Mouse (Mus musculus): Measurements from ENCODE around the gene Rabgap1l. TPM values are rescaled to one million over a fixed set of nuclear protein-coding genes. Genes with fewer than 3 reads are reported as not detected.

Gene Rabgap1l
- total RNA-seq, 2 experiments from 2014 or later = 241 to 255 TPM

GRCm38 (mm10) chr1:160713887-160714286 is 79.1 kb downstream of the Rabgap1l start:
- TF ChIP-seq CTCF (conservative IDR thresholded peaks at IDR 0.05) = no peak
- Histone ChIP-seq H3K27ac (no peak overlapping the region), H3K4me3 (no peak overlapping the region)
- DNase-seq (ENCODE audit: low spot score in 2 of 2) = no peak

GRCm38 (mm10) chr1:160713383-160713782 is 79.6 kb downstream of the Rabgap1l start:
- no peak overlapping the region for H3K4me3 ChIP-seq
- DNase-seq (ENCODE audit: low spot score in 2 of 2) = no peak
- no peak for TF ChIP-seq CTCF (conservative IDR thresholded peaks at IDR 0.05)

GRCm38 (mm10) chr1:160710539-160710938 is 82.5 kb downstream of the Rabgap1l start:
- DNase-seq (ENCODE audit: low spot score in 2 of 2) = no peak
- H3K27ac ChIP-seq = no peak overlapping the region
- no peak overlapping the region for H3K4me3 ChIP-seq
- TF ChIP-seq CTCF (conservative IDR thresholded peaks at IDR 0.05) = no peak

More at GRCm38 (mm10) chr1:160713383-160713782, 79.6 kb downstream of the Rabgap1l start:
- H3K27ac ChIP-seq = no peak overlapping the region

GRCm38 (mm10) chr1:160704596-160704995 is 88.4 kb downstream of the Rabgap1l start:
- DNase-seq (ENCODE audit: low spot score in 2 of 2) = no peak
- TF ChIP-seq CTCF (conservative IDR thresholded peaks at IDR 0.05) = no peak
- H3K27ac ChIP-seq = no peak overlapping the region
- no peak overlapping the region for H3K4me3 ChIP-seq

GRCm38 (mm10) chr1:160703813-160704212 is 89.2 kb downstream of the Rabgap1l start:
- H3K4me3 ChIP-seq = no peak overlapping the region
- no peak overlapping the region for H3K27ac ChIP-seq
- no peak for DNase-seq (ENCODE audit: low spot score in 2 of 2)
- no peak for TF ChIP-seq CTCF (conservative IDR thresholded peaks at IDR 0.05)

GRCm38 (mm10) chr1:160693094-160693447 is 99.9 kb downstream of the Rabgap1l start:
- no peak overlapping the region for H3K4me3 ChIP-seq
- H3K27ac ChIP-seq = no peak overlapping the region
- TF ChIP-seq CTCF (conservative IDR thresholded peaks at IDR 0.05) = no peak
- DNase-seq (ENCODE audit: low spot score in 2 of 2) = peak; percentile 85 to 86

GRCm38 (mm10) chr1:160692224-160693093 is 100.6 kb downstream of the Rabgap1l start:
- Histone ChIP-seq H3K4me3 (no peak overlapping the region), H3K27ac (no peak overlapping the region)
- no peak for TF ChIP-seq CTCF (conservative IDR thresholded peaks at IDR 0.05)
- DNase-seq (ENCODE audit: low spot score in 2 of 2) = no peak

GRCm38 (mm10) chr1:160691196-160691590 is 101.8 kb downstream of the Rabgap1l start:
- no peak overlapping the region for H3K27ac ChIP-seq
- no peak for TF ChIP-seq CTCF (conservative IDR thresholded peaks at IDR 0.05)
- H3K4me3 ChIP-seq = no peak overlapping the region
- DNase-seq (ENCODE audit: low spot score in 2 of 2) = no peak

GRCm38 (mm10) chr1:160690516-160691195 is 102.4 kb downstream of the Rabgap1l start:
- Histone ChIP-seq H3K27ac (no peak overlapping the region), H3K4me3 (no peak overlapping the region)
- no peak for DNase-seq (ENCODE audit: low spot score in 2 of 2)
- TF ChIP-seq CTCF (conservative IDR thresholded peaks at IDR 0.05) = no peak

- TF ChIP-seq CTCF (conservative IDR thresholded peaks at IDR 0.05) = no peak
- Histone ChIP-seq H3K27ac (no peak overlapping the region), H3K4me3 (no peak overlapping the region)
- DNase-seq (ENCODE audit: low spot score in 2 of 2) = no peak
Measured at GRCm38 (mm10) chr1:160689511-160689910, 103.5 kb downstream of the Rabgap1l start.

- no peak for TF ChIP-seq CTCF (conservative IDR thresholded peaks at IDR 0.05)
- H3K27ac ChIP-seq = no peak overlapping the region
- H3K4me3 ChIP-seq = no peak overlapping the region
- no peak for DNase-seq (ENCODE audit: low spot score in 2 of 2)
Measured at GRCm38 (mm10) chr1:160684251-160684650, 108.8 kb downstream of the Rabgap1l start.

GRCm38 (mm10) chr1:160681398-160682050 is 111.5 kb downstream of the Rabgap1l start:
- Histone ChIP-seq H3K27ac (no peak overlapping the region), H3K4me3 (no peak overlapping the region)
- no peak for DNase-seq (ENCODE audit: low spot score in 2 of 2)
- TF ChIP-seq CTCF (conservative IDR thresholded peaks at IDR 0.05) = no peak

GRCm38 (mm10) chr1:160674763-160675162 is 118.2 kb downstream of the Rabgap1l start:
- Histone ChIP-seq H3K27ac (no peak overlapping the region), H3K4me3 (no peak overlapping the region)
- TF ChIP-seq CTCF (conservative IDR thresholded peaks at IDR 0.05) = no peak
- no peak for DNase-seq (ENCODE audit: low spot score in 2 of 2)
